Mouse (Mus musculus) heart, adult 2 months (tissue): ENCODE data around the gene Drc1. TPM values are rescaled to one million over a fixed set of nuclear protein-coding genes. Genes with fewer than 3 reads are reported as not detected.

Experiments
- DNase-seq, 2 experiments: peaks; one replicate each; pipeline ENCODE4 v3.0.0; 2021
- H3K27ac ChIP-seq: fragments of 200-600 bp; 2 replicates; pipeline ENCODE4 v1.8.1; 2022
- H3K27me3 ChIP-seq: fragments of 200-500 bp; 2 replicates; pipeline ENCODE4 v1.6.1; 2012; ENCODE audit warnings: mild to moderate bottlenecking, low read length, inconsistent platforms, mixed read lengths; ENCODE audit not compliant: control insufficient read depth, insufficient read depth
- H3K36me3 ChIP-seq: fragments of 200-500 bp; 2 replicates; pipeline ENCODE4 v1.6.1; 2012; ENCODE audit warnings: low read length, inconsistent platforms; ENCODE audit not compliant: control insufficient read depth, insufficient read depth
- H3K4me1 ChIP-seq: fragments of 200-500 bp; 2 replicates; pipeline ENCODE4 v1.6.1; 2011; ENCODE audit warnings: low read length; ENCODE audit not compliant: control insufficient read depth, insufficient read depth
- H3K4me3 ChIP-seq: fragments of 200-600 bp; 2 replicates; pipeline ENCODE4 v1.8.1; 2022
- H3K79me2 ChIP-seq: fragments of 200-500 bp; replicated peaks from 2 replicates; pipeline ENCODE4 v1.6.1; 2012; ENCODE audit warnings: mild to moderate bottlenecking, inconsistent platforms, low read length, moderate library complexity, mixed read lengths; ENCODE audit not compliant: control insufficient read depth, insufficient read depth
- H3K9ac ChIP-seq: fragments of 200-500 bp; 2 replicates; pipeline ENCODE4 v1.6.1; 2012; ENCODE audit warnings: low read depth, mild to moderate bottlenecking, control low read depth, inconsistent platforms, low read length, mixed read lengths
- CTCF ChIP-seq: fragments of 200-600 bp; IDR thresholded peaks from 2 replicates; pipeline ENCODE4 v1.8.1; 2022; ENCODE audit warnings: antibody characterized with exemption, mild to moderate bottlenecking, moderate library complexity
- EP300 ChIP-seq: fragments of 200-500 bp; IDR thresholded peaks from 2 replicates; pipeline ENCODE4 v1.6.1; 2011; ENCODE audit warnings: low read depth, low read length, control low read depth; ENCODE audit not compliant: insufficient read depth
- POLR2A ChIP-seq: fragments of 200-500 bp; IDR thresholded peaks from 2 replicates; pipeline ENCODE4 v1.6.1; 2011; ENCODE audit warnings: mild to moderate bottlenecking, low read depth, low read length, control low read depth; ENCODE audit not compliant: insufficient read depth
- WGBS: fragments of 180-500 bp; shearing (Covaris S2); methylation state at CpG from one replicate; pipeline ENCODE4 v1.1.7; 2018; 5-methylcytosine and 5-hydroxymethylcytosine counted together
- intact Hi-C: fragments of 180-260 bp; cut with DNase I; formaldehyde crosslinking; loops from one replicate; pipeline ENCODE4 v1.15.1; 2025
- polyA plus RNA-seq: library from polyadenylated mRNA; depleted of rRNA; stranded (reverse); fragments of >200 nt; gene quantifications from 2 replicates; pipeline ENCODE4 v1.2.3, GENCODE M21; 2012
- total RNA-seq, 2 experiments: library from RNA; stranded (reverse); gene quantifications; 2 replicates each; pipeline ENCODE4 v1.2.3; 2021

Gene Drc1
- total and polyA plus RNA-seq, 3 experiments: 0.12 TPM; not detected in 2

GRCm38 (mm10) chr5:30369426-30369825 lies 88.2 kb downstream of the Drc1 start:
- Histone ChIP-seq H3K27me3 (no peaks in the 10 kb centered on the region), H3K36me3 (no peaks in the 10 kb centered on the region), H3K79me2 (no peaks in the 10 kb centered on the region), H3K4me3 (no peak overlapping the region), H3K4me1 (no peaks in the 10 kb centered on the region), H3K9ac (no peak overlapping the region), H3K27ac (no peak overlapping the region)
- TF ChIP-seq POLR2A (no peak), EP300 (no peak)
- intact Hi-C loops: no loop called here
- WGBS: 44% methylated on average over 5 of the region's 5 CpGs
- DNase-seq: peak; percentile 28 to 54

GRCm38 (mm10) chr5:30382876-30383275 lies 101.7 kb downstream of the Drc1 start:
- no peaks in the 10 kb centered on the region for H3K36me3 ChIP-seq
- no peak overlapping the region for H3K4me3 ChIP-seq
- H3K79me2 ChIP-seq: no peaks in the 10 kb centered on the region
- no peak overlapping the region for H3K27ac ChIP-seq
- WGBS: 64% methylated on average over 7 of the region's 7 CpGs
- no peak overlapping the region for H3K9ac ChIP-seq
- intact Hi-C loops: no loop called here
- TF ChIP-seq EP300 (no peak), CTCF (no peak), POLR2A (no peak)
- no peaks in the 10 kb centered on the region for H3K4me1 ChIP-seq
- DNase-seq: no peak
- no peaks in the 10 kb centered on the region for H3K27me3 ChIP-seq

- intact Hi-C loops: no loop called here
- 78% methylated on average over 6 of the region's 6 CpGs for WGBS
- no peak overlapping the region for H3K9ac ChIP-seq
Observed at GRCm38 (mm10) chr5:30387726-30388125, 106.5 kb downstream of the Drc1 start.

GRCm38 (mm10) chr5:30389836-30390235 lies 108.6 kb downstream of the Drc1 start:
- no peak overlapping the region for H3K4me3 ChIP-seq
- DNase-seq: no peak
- no peaks in the 10 kb centered on the region for H3K79me2 ChIP-seq
- no peak overlapping the region for H3K27ac ChIP-seq
- H3K4me1 ChIP-seq: no peaks in the 10 kb centered on the region
- 87% methylated on average over 5 of the region's 5 CpGs for WGBS
- no peak overlapping the region for H3K9ac ChIP-seq
- intact Hi-C loops: loop anchor here (10.0 kb wide), 1 partner anchor 245 kb away; no protein-coding TSS in a partner anchor
- TF ChIP-seq CTCF (no peak), EP300 (no peak), POLR2A (no peak)
- no peaks in the 10 kb centered on the region for H3K27me3 ChIP-seq
- no peaks in the 10 kb centered on the region for H3K36me3 ChIP-seq

More at GRCm38 (mm10) chr5:30387726-30388125, 106.5 kb downstream of the Drc1 start:
- DNase-seq: no peak
- Histone ChIP-seq H3K79me2 (no peaks in the 10 kb centered on the region), H3K27ac (no peak overlapping the region), H3K27me3 (no peaks in the 10 kb centered on the region), H3K4me3 (no peak overlapping the region), H3K36me3 (no peaks in the 10 kb centered on the region), H3K4me1 (no peaks in the 10 kb centered on the region)
- TF ChIP-seq CTCF: peak; percentile 36
- TF ChIP-seq POLR2A: no peak
- TF ChIP-seq EP300: no peak

- Histone ChIP-seq H3K4me3 (no peak overlapping the region), H3K27me3 (no peaks in the 10 kb centered on the region), H3K36me3 (no peaks in the 10 kb centered on the region), H3K79me2 (no peaks in the 10 kb centered on the region), H3K27ac (no peak overlapping the region), H3K9ac (no peak overlapping the region), H3K4me1 (no peaks in the 10 kb centered on the region)
- WGBS: 26% methylated on average over 7 of the region's 7 CpGs
- intact Hi-C loops: loop anchor here (10.0 kb wide), 1 partner anchor 243 kb away; no protein-coding TSS in a partner anchor
- peak; percentile 47 to 75 for DNase-seq
- TF ChIP-seq EP300 (no peak), CTCF (peak; percentile 93)
Observed at GRCm38 (mm10) chr5:30391473-30391872, 110.3 kb downstream of the Drc1 start.

GRCm38 (mm10) chr5:30400521-30400920 lies 119.3 kb downstream of the Drc1 start:
- H3K4me3 ChIP-seq: no peak overlapping the region
- H3K79me2 ChIP-seq: no peaks in the 10 kb centered on the region
- 84% methylated on average over 5 of the region's 5 CpGs for WGBS
- no peak overlapping the region for H3K27ac ChIP-seq
- no peak overlapping the region for H3K9ac ChIP-seq
- no peak for TF ChIP-seq POLR2A
- TF ChIP-seq EP300: no peak
- H3K36me3 ChIP-seq: no peaks in the 10 kb centered on the region
- intact Hi-C loops: no loop called here
- DNase-seq: no peak
- no peaks in the 10 kb centered on the region for H3K27me3 ChIP-seq
- H3K4me1 ChIP-seq: no peaks in the 10 kb centered on the region

GRCm38 (mm10) chr5:30401165-30401564 lies 120.0 kb downstream of the Drc1 start:
- intact Hi-C loops: no loop called here

More at GRCm38 (mm10) chr5:30401165-30401564, 120.0 kb downstream of the Drc1 start:
- no peaks in the 10 kb centered on the region for H3K36me3 ChIP-seq
- no peaks in the 10 kb centered on the region for H3K4me1 ChIP-seq
- 38% methylated on average over 8 of the region's 8 CpGs for WGBS
- DNase-seq: no peak
- no peaks in the 10 kb centered on the region for H3K27me3 ChIP-seq
- H3K4me3 ChIP-seq: no peak overlapping the region
- no peaks in the 10 kb centered on the region for H3K79me2 ChIP-seq
- no peak for TF ChIP-seq POLR2A
- no peak for TF ChIP-seq EP300
- no peak for TF ChIP-seq CTCF
- no peak overlapping the region for H3K27ac ChIP-seq
- no peak overlapping the region for H3K9ac ChIP-seq
